Mouse (Mus musculus) adrenal gland, postnatal 25 days (tissue): ENCODE measurements around the gene Gm7879. TPM values are rescaled to one million over a fixed set of nuclear protein-coding genes. Genes with fewer than 3 reads are reported as not detected.
"Not testable (repeated sequence)": the region's sequence is repeated elsewhere in the genome, so short reads cannot be mapped to it uniquely, and the experiment has no call there.

Source experiments
- DNase-seq: peaks from one replicate; pipeline ENCODE4 v3.0.0; 2021; ENCODE audit warnings: mixed read lengths
- long read RNA-seq: library from polyadenylated mRNA; stranded (forward); transcript quantifications from one replicate; pipeline ENCODE4 v2.0.0, GENCODE M21; 2021
- total RNA-seq: library from RNA; stranded (reverse); gene quantifications from 2 replicates; pipeline ENCODE4 v1.2.3, GENCODE M21; 2021

The Gm7879 gene
- 11.4 and 18.9 TPM in 2 replicates for total RNA-seq
- long read RNA-seq, partial matches to known transcripts = 0 of 2 reads
- long read RNA-seq, other reads (novel, unspliced or antisense) = 0 of 2 reads

- not testable (repeated sequence) for DNase-seq
Observed at GRCm38 (mm10) chr5:43912844-43913243, at the start of gene Gm7879. Gene Gm7879, plus strand, starts transcription at chr5:43913144.

- DNase-seq = no peak
Observed at GRCm38 (mm10) chr5:43863642-43864041, 49.3 kb upstream of the Gm7879 start.

- no peak for DNase-seq
Observed at GRCm38 (mm10) chr5:43865316-43865715, 47.6 kb upstream of the Gm7879 start.

GRCm38 (mm10) chr5:43868253-43868652 lies 44.7 kb upstream of the Gm7879 start, which contains the start of gene Cd38:
Gene Cd38, plus strand, starts transcription at chr5:43868553.
- no peak for DNase-seq

DNA sequence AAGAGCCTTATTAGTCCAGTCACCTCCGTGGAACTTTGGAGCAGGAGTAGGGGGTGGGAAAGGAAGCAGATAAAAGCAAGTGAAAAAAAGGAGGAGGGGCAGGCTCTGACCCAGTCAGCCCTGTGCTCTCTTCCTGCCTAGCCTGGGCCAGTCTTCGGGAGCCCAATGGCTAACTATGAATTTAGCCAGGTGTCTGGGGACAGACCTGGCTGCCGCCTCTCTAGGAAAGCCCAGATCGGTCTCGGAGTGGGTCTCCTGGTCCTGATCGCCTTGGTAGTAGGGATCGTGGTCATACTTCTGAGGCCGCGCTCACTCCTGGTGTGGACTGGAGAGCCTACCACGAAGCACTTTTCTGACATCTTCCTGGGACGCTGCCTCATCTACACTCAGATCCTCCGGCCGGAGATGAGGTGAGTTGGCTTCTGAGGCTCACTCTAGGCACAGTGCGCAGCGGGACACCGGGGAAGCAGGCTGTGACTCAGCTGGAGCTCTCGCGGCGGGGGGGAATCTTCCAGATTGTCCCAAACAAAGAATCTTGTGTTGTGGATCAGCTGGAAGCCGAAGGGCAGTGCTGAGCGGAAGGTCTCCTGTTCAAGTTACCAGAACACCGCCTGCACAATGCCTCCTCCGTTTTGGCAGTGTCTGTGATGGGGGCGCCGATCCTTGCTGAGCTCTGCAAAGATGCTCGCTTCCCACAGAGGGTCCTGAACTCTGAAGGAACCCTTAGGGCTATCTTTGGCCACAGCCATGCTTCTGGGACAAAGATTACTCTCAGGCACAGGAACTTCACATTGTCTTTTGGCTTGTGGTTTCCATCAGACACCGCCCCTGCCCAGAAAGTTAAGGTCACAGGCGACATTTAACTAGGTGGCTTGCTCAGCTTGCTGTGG lies 44.0 kb upstream of the Gm7879 start:
- DNase-seq = peak; percentile 42

GRCm38 (mm10) chr5:43871845-43872244 lies 41.1 kb upstream of the Gm7879 start:
- DNase-seq = no peak

GRCm38 (mm10) chr5:43872652-43873051 lies 40.3 kb upstream of the Gm7879 start:
- no peak for DNase-seq

GRCm38 (mm10) chr5:43882034-43882433 lies 30.9 kb upstream of the Gm7879 start:
- no peak for DNase-seq

DNA sequence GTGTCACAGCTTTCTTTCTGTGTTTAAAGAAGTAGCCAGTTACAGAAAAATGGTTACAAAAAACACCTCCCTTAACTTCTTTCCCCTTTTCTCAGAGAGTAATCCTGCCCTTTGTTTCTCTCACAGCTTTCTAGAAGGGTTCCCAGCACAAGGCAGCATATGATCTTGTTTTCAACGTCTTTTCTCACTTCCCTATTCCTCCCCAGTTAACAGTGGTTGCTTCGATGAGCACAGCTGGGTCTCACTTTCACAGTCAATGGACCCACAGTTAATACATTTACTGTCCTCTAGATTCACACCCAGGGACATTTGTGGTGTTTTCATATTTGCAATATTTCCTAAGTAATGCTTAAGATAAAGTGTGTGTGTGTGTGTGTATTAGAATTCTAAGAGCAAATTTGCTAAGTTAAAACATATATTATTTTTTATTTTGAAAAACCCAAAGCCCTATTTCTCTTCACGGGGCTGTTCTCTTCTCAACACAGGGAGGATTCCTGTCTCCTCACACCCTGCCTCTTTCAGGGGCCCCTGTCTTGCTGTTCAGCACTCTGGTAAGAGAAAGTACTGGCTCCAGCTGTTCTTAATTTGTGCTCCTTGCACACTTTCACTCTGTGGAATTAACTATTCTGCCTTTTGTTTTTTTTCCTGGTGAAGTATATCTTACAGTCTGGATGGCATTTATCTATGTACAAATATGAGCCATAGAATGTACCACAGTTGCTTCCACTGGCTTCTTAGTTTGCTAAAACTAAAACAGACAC lies 27.7 kb upstream of the Gm7879 start:
- DNase-seq = no peak

DNA sequence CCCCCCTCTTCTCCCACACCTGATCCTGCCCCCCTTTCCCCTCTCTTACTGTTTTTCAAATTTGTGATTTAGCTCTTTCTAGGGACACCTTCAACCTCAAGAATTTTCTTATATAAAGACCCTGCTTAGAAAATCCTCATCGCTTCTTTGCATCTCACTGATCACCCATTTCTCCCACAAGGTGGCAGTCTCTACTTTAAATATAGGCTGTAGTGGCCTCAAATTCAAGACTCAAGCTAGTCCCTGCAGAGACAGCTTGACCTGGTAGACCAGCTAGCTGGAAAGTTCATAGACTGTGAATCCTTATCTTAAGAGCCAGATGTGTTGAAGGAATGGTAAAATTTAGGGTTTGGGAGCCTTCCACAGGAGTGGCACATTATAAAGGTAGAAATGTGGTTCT lies 20.6 kb upstream of the Gm7879 start:
- no peak for DNase-seq

- DNase-seq = peak; percentile 10
Observed at GRCm38 (mm10) chr5:43894113-43894512, 18.8 kb upstream of the Gm7879 start.

DNA sequence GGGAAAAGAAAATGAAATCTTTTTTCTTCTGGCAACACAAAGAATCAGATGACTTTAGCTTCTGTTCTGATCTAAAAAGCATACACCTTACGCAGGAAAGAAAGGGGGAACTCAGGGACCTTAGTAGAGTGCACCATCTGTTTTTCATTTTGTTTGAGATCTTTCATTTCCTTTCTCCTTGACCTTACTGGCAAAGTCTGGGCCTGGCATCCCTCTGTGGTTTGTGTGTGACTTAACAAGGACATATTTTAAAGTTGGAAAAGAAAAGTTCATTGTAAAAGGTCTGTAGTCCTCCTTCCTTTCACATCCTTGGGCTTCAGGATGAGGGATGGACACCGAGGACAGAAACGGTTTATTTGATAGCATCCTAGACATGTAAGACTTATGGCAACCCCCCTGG lies 17.0 kb upstream of the Gm7879 start:
- no peak for DNase-seq

- DNase-seq = no peak
Observed at GRCm38 (mm10) chr5:43904685-43905084, 8.3 kb upstream of the Gm7879 start.

- no peak for DNase-seq
Observed at GRCm38 (mm10) chr5:43909213-43909612, 3.7 kb upstream of the Gm7879 start.

GRCm38 (mm10) chr5:43910006-43910405 lies 2.9 kb upstream of the Gm7879 start:
- DNase-seq = no peak

- DNase-seq = no peak
Observed at GRCm38 (mm10) chr5:43915261-43915886, 2.4 kb downstream of the Gm7879 start.

- no peak for DNase-seq
Observed at GRCm38 (mm10) chr5:43921877-43922276, 8.9 kb downstream of the Gm7879 start.

DNA sequence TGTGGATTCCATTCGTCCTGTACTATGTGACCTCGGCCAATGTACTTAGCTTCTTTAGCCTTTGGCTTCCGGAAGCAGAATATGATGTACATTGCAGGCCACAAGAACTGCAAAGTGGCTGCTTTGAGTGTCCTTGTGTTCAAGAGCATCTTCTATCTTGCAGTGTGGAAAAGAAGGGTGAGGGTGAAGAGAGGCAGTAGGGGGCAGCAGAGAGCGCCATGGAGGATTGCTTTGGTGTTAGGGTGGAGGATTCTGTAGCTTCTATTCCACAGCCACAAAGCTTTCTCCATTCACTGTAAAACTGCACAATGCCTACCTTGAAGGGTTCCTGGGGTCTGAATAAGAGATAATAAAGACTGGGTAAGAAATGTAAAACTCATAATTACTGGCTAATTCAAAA lies 11.0 kb downstream of the Gm7879 start:
- DNase-seq = peak; percentile 67

DNA sequence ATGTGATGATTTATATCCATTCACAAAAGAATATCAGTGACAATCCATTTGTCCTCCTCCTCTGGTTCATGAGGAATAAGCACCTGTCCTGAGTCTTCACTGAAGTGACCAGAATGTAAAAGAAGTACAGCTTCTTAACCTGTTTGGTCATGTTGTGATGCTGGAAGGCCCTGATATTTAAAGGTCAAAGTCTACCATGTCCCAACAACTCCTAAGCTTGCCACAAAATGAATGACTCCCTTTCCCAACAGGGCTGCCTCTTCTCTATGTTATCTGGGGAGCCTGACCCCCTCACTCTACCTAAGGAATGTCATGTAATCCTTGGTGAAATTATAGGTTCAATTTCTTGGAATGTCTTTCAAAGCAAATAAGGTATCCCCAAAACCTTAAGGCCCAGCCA lies 14.8 kb downstream of the Gm7879 start:
- no peak for DNase-seq

GRCm38 (mm10) chr5:43933269-43933668 lies 20.3 kb downstream of the Gm7879 start:
- DNase-seq = no peak

DNA sequence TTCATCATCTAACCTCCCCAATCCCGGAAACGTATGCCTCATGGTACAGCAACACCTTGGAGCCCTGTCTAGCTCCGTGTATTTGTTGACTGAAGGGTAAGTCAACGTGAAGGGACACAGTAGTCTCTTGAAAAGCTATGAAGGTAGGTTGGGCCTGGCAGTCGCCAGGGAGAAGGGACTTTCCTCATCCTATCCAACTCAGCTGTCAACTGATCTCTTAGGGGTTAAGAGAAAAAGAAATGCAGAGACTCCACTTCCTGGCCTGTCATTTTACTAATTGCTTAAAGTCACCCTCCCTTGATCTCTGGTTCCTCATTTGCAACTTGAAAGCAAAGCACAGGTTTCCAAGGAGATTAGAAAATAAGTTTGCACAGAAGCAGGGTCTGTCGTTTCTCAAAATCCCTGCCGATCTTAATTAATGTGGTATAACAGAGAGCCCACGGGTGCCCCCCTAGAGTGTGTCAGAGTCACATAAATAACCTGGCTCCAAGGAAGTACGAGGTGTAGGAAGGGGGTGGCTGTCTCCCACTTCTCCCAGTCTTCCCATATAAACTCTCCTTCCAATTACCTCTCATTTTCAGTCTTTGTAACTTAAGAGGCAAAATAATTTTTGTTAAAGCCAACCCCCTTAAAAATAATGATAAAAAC lies 34.5 kb downstream of the Gm7879 start:
- no peak for DNase-seq

- peak; percentile 44 for DNase-seq
Observed at GRCm38 (mm10) chr5:43948111-43948743, 35.3 kb downstream of the Gm7879 start.
